Mouse (Mus musculus): ENCODE results near the gene Ankrd34c.

GRCm38 (mm10) chr9:89687503-89688226 lies 50.6 kb downstream of the Ankrd34c start:
- TF ChIP-seq CTCF (conservative IDR thresholded peaks at IDR 0.05; ENCODE audit: insufficient read depth, insufficient read length, low read depth, low read length): peak; percentile 52
- no peak for TF ChIP-seq POLR2A (IDR thresholded peaks at IDR 0.05; ENCODE audit: low read depth, low read length)
